Mouse (Mus musculus) heart, postnatal 0 days (tissue): Measurements from ENCODE around the gene Gm49776. TPM values are rescaled to one million over a fixed set of nuclear protein-coding genes. Genes with fewer than 3 reads are reported as not detected.

Experiments
- ATAC-seq: fragments of 200-750 bp; cut with Nextera tagmentation; 2 replicates; pipeline ENCODE4 v1.8.0; 2017; ENCODE audit warnings: low read depth, moderate number of reproducible peaks, moderate library complexity; ENCODE audit not compliant: insufficient read depth
- DNase-seq: peaks from one replicate; pipeline ENCODE4 v3.0.0-alpha.2; 2016; ENCODE audit warnings: low spot score
- H3K27ac ChIP-seq: fragments of 300-500 bp; sonication (generic); 2 replicates; pipeline ENCODE4 v1.5.1; 2014; ENCODE audit warnings: low read depth, mild to moderate bottlenecking
- H3K27me3 ChIP-seq: fragments of 300-500 bp; sonication (generic); 2 replicates; pipeline ENCODE4 v1.6.1; 2014; ENCODE audit warnings: low read length, mixed read lengths; ENCODE audit not compliant: control insufficient read depth, insufficient read depth
- H3K36me3 ChIP-seq: fragments of 300-500 bp; sonication (generic); replicated peaks from 2 replicates; pipeline ENCODE4 v1.6.1; 2014; ENCODE audit warnings: low read length, mixed read lengths; ENCODE audit not compliant: control insufficient read depth, insufficient read depth
- H3K4me1 ChIP-seq: fragments of 300-500 bp; sonication (generic); 2 replicates; pipeline ENCODE4 v1.6.1; 2014; ENCODE audit warnings: antibody characterized with exemption; ENCODE audit not compliant: control insufficient read depth, insufficient read depth
- H3K4me2 ChIP-seq: fragments of 300-500 bp; sonication (generic); 2 replicates; pipeline ENCODE4 v1.6.1; 2014; ENCODE audit warnings: low read depth, mild to moderate bottlenecking, low read length, moderate library complexity
- H3K4me3 ChIP-seq: fragments of 300-500 bp; sonication (generic); 2 replicates; pipeline ENCODE4 v1.5.1; 2014; ENCODE audit warnings: low read depth, low read length
- H3K9ac ChIP-seq: fragments of 300-500 bp; sonication (generic); replicated peaks from 2 replicates; pipeline ENCODE4 v1.6.1; 2014; ENCODE audit warnings: low read depth, low read length, mixed read lengths
- H3K9me3 ChIP-seq: fragments of 300-500 bp; sonication (generic); replicated peaks from 2 replicates; pipeline ENCODE4 v1.6.1; 2016; ENCODE audit warnings: low read length; ENCODE audit not compliant: control insufficient read depth
- CTCF ChIP-seq: IDR thresholded peaks from 2 replicates; pipeline ENCODE4 v1.5.1; 2016; ENCODE audit warnings: antibody characterized with exemption, control low read depth, low read depth
- EP300 ChIP-seq: IDR thresholded peaks from 2 replicates; pipeline ENCODE4 v1.6.1; 2016; ENCODE audit warnings: antibody characterized with exemption, low read depth
- WGBS: fragments of 180-500 bp; shearing (Covaris S2); extraction: QIAGEN DNeasy Blood & Tissue Kit; methylation state at CpG from one replicate; pipeline ENCODE4 v1.1.7; 2014; 5-methylcytosine and 5-hydroxymethylcytosine counted together
- polyA plus RNA-seq: library from polyadenylated mRNA; unstranded; fragments of >200 nt; fragmentation: Nextera tagmentation; extraction: Ambion mirVana; gene quantifications from 2 replicates; pipeline ENCODE4 v1.2.1, GENCODE M21; 2015
- total RNA-seq: library from RNA; depleted of rRNA; stranded (reverse); fragments of >200 nt; gene quantifications from 2 replicates; pipeline ENCODE4 v1.2.3, GENCODE M21; 2014; ENCODE audit warnings: low replicate concordance

Gm49776 gene
- total and polyA plus RNA-seq, 2 experiments from 2014 or later, result 0.82 TPM; not detected in 1

GRCm38 (mm10) chr16:18217579-18217978 is 40.5 kb downstream of the Gm49776 start, which contains the start of gene Ccdc188:
Gene Ccdc188, plus strand, starts transcription at chr16:18217879.
- Histone ChIP-seq H3K27me3 (no peaks in the 10 kb centered on the region), H3K4me3 (no peak within 1 kb of the TSS), H3K9me3 (no peaks in the 10 kb centered on the region), H3K4me1 (peaks cover 20% of the 10 kb centered on the region), H3K9ac (no peak within 1 kb of the TSS), H3K4me2 (no peak within 1 kb of the TSS), H3K27ac (no peak within 1 kb of the TSS), H3K36me3 (peaks cover 11% of the 10 kb centered on the region)
- no peak for TF ChIP-seq CTCF
- no peak for TF ChIP-seq EP300
- DNase-seq (no peak), ATAC-seq (no peak)
- 88% methylated on average over 4 of the region's 4 CpGs for WGBS

GRCm38 (mm10) chr16:18214858-18215257 is 43.3 kb downstream of the Gm49776 start:
- TF ChIP-seq CTCF, result no peak
- TF ChIP-seq EP300, result no peak
- peak; percentile 43 for DNase-seq
- no peaks in the 10 kb centered on the region for H3K27me3 ChIP-seq
- peaks cover 13% of the 10 kb centered on the region for H3K4me1 ChIP-seq
- no peak overlapping the region for H3K4me3 ChIP-seq
- ATAC-seq, result no peak; the same call in 1 of the 2 replicates
- H3K9ac ChIP-seq, result peak overlapping the region; percentile 29; the same call in 1 of the 2 replicates
- H3K27ac ChIP-seq, result peak overlapping the region; percentile 66
- no peaks in the 10 kb centered on the region for H3K9me3 ChIP-seq
- H3K36me3 ChIP-seq, result no peaks in the 10 kb centered on the region
- H3K4me2 ChIP-seq, result peak overlapping the region; percentile 41
- 38% methylated on average over 7 of the region's 7 CpGs for whole genome bisulfite sequencing

GRCm38 (mm10) chr16:18213689-18214088 is 44.4 kb downstream of the Gm49776 start:
- H3K27ac ChIP-seq, result no peak overlapping the region
- no peaks in the 10 kb centered on the region for H3K27me3 ChIP-seq
- ATAC-seq (no peak), DNase-seq (no peak)
- H3K9me3 ChIP-seq, result no peaks in the 10 kb centered on the region
- no peaks in the 10 kb centered on the region for H3K36me3 ChIP-seq
- no peak overlapping the region for H3K4me3 ChIP-seq
- WGBS, result 63% methylated on average over 6 of the region's 6 CpGs
- TF ChIP-seq EP300, result no peak
- H3K4me1 ChIP-seq, result peaks cover 13% of the 10 kb centered on the region
- H3K4me2 ChIP-seq, result no peak overlapping the region
- H3K9ac ChIP-seq, result no peak overlapping the region

- Histone ChIP-seq H3K4me3 (no peak overlapping the region), H3K4me2 (no peak overlapping the region), H3K4me1 (peaks cover 13% of the 10 kb centered on the region), H3K27ac (no peak overlapping the region), H3K36me3 (no peaks in the 10 kb centered on the region), H3K9ac (no peak overlapping the region), H3K9me3 (no peaks in the 10 kb centered on the region), H3K27me3 (no peaks in the 10 kb centered on the region)
- TF ChIP-seq CTCF (peak; percentile 99), EP300 (no peak)
- 43% methylated on average over 10 of the region's 10 CpGs for WGBS
- peak; percentile 71 for DNase-seq
- ATAC-seq, result 0 out of 2 replicates have a peak, but pooled peaks have one; percentile 18
Measured at GRCm38 (mm10) chr16:18211417-18212171, 46.5 kb downstream of the Gm49776 start.

GRCm38 (mm10) chr16:18210701-18211416 is 47.3 kb downstream of the Gm49776 start:
- peak; percentile 33 for DNase-seq
- no peaks in the 10 kb centered on the region for H3K9me3 ChIP-seq
- no peak overlapping the region for H3K4me2 ChIP-seq
- TF ChIP-seq EP300 (no peak), CTCF (peak; percentile 78)
- no peaks in the 10 kb centered on the region for H3K27me3 ChIP-seq
- H3K36me3 ChIP-seq, result no peaks in the 10 kb centered on the region
- WGBS, result 18% methylated on average over 8 of the region's 8 CpGs
- no peak overlapping the region for H3K9ac ChIP-seq
- no peak overlapping the region for H3K4me3 ChIP-seq
- ATAC-seq, result peak; percentile 38; the same call in 1 of the 2 replicates
- no peak overlapping the region for H3K27ac ChIP-seq
- H3K4me1 ChIP-seq, result peaks cover 13% of the 10 kb centered on the region
